Mouse (Mus musculus) left cerebral cortex, postnatal 10 days (tissue): ENCODE measurements at regions not wholly inside any gene's neighbourhood (a gene's known extent, or its start where the extent isn't known, plus 50 kb on each side); places are given as distances from the start of the nearest gene placed in this dataset.

Experiments
- DNase-seq, 2 experiments: peaks; one replicate each; pipeline ENCODE4 v3.0.0; 2021 to 2022; ENCODE audit warnings: low spot score in 2 of 2, mixed read lengths in 1 of 2; ENCODE audit errors: extremely low spot score in 1 of 2
- intact Hi-C: fragments of 180-260 bp; cut with DNase I; formaldehyde crosslinking; loops from one replicate; pipeline ENCODE4 v1.15.1; 2025

- DNase-seq, result no peak
Observed at GRCm38 (mm10) chr7:133521936-133522335, 80.0 kb downstream of the Tex36 start.

GRCm38 (mm10) chr7:133518926-133519325, 83.0 kb downstream of the Tex36 start:
- no peak for DNase-seq
- intact Hi-C loops, result no loop called here

More at GRCm38 (mm10) chr7:133521936-133522335, 80.0 kb downstream of the Tex36 start:
- intact Hi-C loops, result no loop called here

- intact Hi-C loops, result no loop called here
- DNase-seq, result no peak
Observed at GRCm38 (mm10) chr7:133517576-133517975, 84.4 kb downstream of the Tex36 start.

- no peak for DNase-seq
- intact Hi-C loops, result no loop called here
Observed at GRCm38 (mm10) chr7:133510926-133511325, 91.0 kb downstream of the Tex36 start.

- intact Hi-C loops, result no loop called here
- DNase-seq, result peak in 1 of 2 experiments; percentile 10
Observed at GRCm38 (mm10) chr7:133509486-133509885, 92.5 kb downstream of the Tex36 start.

- DNase-seq, result no peak
- intact Hi-C loops, result no loop called here
Observed at GRCm38 (mm10) chr7:133508370-133509012, 93.5 kb downstream of the Tex36 start.

- no peak for DNase-seq
- intact Hi-C loops, result no loop called here
Observed at GRCm38 (mm10) chr7:133505628-133506027, 96.3 kb downstream of the Tex36 start.

GRCm38 (mm10) chr7:133503946-133504345, 98.0 kb downstream of the Tex36 start:
- no peak for DNase-seq
- intact Hi-C loops, result no loop called here

- no peak for DNase-seq
- intact Hi-C loops, result no loop called here
Observed at GRCm38 (mm10) chr7:133502731-133503130, 99.2 kb downstream of the Tex36 start.

GRCm38 (mm10) chr7:133497551-133497950, 104.4 kb downstream of the Tex36 start:
- no peak for DNase-seq
- intact Hi-C loops, result no loop called here

- no peak for DNase-seq
- intact Hi-C loops, result no loop called here
Observed at GRCm38 (mm10) chr7:133494982-133495550, 106.9 kb downstream of the Tex36 start.

GRCm38 (mm10) chr7:133494256-133494981, 107.5 kb downstream of the Tex36 start:
- intact Hi-C loops, result no loop called here
- no peak for DNase-seq

- no peak for DNase-seq
- intact Hi-C loops, result no loop called here
Observed at GRCm38 (mm10) chr7:133492626-133493025, 109.3 kb downstream of the Tex36 start.

GRCm38 (mm10) chr7:133487887-133488630, 113.9 kb downstream of the Tex36 start:
- intact Hi-C loops, result no loop called here
- DNase-seq, result peak in 1 of 2 experiments; percentile 41

GRCm38 (mm10) chr7:133484430-133484841, 117.5 kb downstream of the Tex36 start:
- intact Hi-C loops, result no loop called here
- peak; percentile 34 to 47 for DNase-seq

GRCm38 (mm10) chr7:133481529-133481928, 120.4 kb downstream of the Tex36 start:
- intact Hi-C loops, result no loop called here
- no peak for DNase-seq

GRCm38 (mm10) chr7:133479679-133480078, 122.3 kb downstream of the Tex36 start:
- intact Hi-C loops, result no loop called here
- peak in 1 of 2 experiments; percentile 29 for DNase-seq

GRCm38 (mm10) chr7:133477933-133478332, 124.0 kb downstream of the Tex36 start:
- DNase-seq, result peak in 1 of 2 experiments; percentile 40
- intact Hi-C loops, result no loop called here

GRCm38 (mm10) chr7:133477221-133477620, 124.7 kb downstream of the Tex36 start:
- peak in 1 of 2 experiments; percentile 9 for DNase-seq
- intact Hi-C loops, result no loop called here
